Mouse (Mus musculus) activated CD4-positive, CD25-positive, alpha-beta regulatory T cell, adult 4 months (primary cell): ENCODE data around the gene Brinp2. TPM values are rescaled to one million over a fixed set of nuclear protein-coding genes. Genes with fewer than 3 reads are reported as not detected.

Experiments
- ATAC-seq: one replicate; pipeline ENCODE4 v1.8.0; 2017
- polyA plus RNA-seq, 2 experiments: library from polyadenylated mRNA; unstranded; fragments of 100-300 nt; shearing (Covaris generic); gene quantifications; one replicate each; pipeline ENCODE4 v1.2.1; 2017

Brinp2 gene
- polyA plus RNA-seq, 2 experiments from 2014 or later = 0.13 TPM; not detected in 1

GRCm38 (mm10) chr1:158295270-158295669 is 60.9 kb downstream of the Brinp2 start:
- ATAC-seq = no peak

- ATAC-seq = no peak
Observed at GRCm38 (mm10) chr1:158285198-158285597, 70.9 kb downstream of the Brinp2 start.

GRCm38 (mm10) chr1:158283869-158284268 is 72.3 kb downstream of the Brinp2 start:
- ATAC-seq = no peak

- ATAC-seq = no peak
Observed at GRCm38 (mm10) chr1:158272058-158272457, 84.1 kb downstream of the Brinp2 start.

DNA sequence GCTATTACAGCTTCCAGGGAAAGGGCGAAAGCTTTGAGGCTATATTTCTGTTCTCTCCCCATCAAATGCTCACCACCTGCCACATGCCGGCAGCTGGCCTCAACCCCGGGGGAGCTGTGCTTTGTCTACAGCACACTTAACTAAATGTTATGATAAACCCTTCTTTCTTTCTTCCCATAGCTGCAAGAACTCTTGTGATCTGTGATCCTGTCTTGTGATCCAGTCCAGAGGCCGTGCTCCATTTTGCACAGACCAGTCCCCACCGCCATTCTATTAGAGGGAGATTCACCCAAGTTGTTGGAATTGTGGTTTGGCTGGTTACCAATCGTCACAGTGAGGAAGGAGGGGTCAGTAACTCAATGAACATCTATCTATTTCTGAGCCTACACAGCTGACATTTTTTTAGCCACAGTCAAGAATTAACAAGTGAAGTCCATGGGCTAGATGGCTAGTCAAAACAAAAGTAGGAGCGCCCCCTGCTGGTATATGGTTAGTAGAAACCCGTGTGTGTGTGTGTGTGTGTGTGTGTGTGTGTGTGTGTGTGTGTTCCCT is 89.0 kb downstream of the Brinp2 start:
- no peak for ATAC-seq

GRCm38 (mm10) chr1:158266293-158267019 is 89.7 kb downstream of the Brinp2 start:
- ATAC-seq = no peak

DNA sequence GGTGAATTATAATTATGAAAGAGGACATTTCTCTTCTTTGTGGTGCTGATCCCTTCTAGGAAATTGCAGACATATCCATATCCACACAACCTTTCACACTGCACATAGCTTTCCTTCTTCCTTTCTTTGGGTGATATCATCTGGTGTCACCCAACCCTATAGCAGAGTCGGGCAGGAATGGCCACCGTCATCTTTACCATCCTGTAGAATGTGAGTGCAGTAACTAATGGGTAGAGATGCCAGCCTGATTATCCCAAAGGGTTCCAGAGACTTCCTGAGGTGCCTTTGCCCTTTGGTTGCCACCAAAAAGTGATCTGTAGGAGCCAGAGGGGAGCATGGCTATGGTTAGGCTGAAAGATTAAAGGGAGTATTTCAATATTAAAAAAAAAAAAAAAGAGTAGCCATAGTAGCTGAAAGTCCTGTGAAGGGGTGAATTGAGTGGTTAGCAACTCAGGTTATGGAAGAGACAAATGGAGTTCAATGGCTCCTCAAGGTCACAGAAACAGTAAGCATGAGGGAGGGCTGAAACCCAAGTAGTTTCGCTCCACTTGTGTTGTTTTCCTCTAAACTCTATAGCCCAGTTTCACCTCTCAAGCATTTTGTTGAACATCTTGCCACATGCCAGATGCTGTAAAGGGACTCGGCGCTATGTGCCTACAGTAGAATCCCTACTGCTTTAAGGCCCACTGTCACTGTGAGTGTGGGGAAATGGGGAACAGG is 96.5 kb downstream of the Brinp2 start:
- no peak for ATAC-seq

GRCm38 (mm10) chr1:158258685-158259292 is 97.3 kb downstream of the Brinp2 start:
- no peak for ATAC-seq

DNA sequence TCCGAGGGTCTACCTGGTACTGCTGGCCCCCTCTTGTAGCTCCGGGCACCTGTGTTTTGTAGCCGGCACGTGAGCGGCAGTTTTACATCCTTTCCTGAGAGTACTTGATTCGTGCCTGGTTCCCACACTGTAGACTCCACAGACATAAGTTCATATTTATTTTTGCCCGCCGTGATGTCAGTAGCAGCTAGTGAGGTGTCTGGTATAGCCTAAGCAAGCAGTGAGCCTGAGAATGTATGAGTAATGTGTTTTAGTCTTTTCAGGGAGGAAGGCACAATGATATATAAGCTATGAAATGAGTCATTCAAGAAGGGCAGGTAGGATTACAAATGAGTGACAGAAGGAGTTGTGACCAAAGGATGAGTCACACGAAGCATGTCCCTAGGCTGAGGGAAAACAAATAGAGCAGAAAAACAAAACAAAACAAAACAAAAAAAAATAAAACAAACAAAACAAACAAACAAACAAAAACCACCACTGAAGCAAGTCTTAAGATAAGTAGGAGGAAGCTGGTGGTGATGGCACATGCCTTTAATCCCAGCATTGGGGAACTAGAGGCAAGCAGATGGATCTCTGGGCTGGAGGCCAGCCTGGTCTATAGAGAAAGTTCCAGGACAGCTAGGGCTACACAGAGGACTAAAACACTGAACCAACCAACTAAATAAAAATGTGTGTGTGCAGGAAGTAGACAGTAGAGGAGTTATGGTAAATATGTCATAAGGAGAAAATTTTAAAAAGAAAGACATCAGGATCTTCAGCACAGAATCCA is 100.0 kb downstream of the Brinp2 start:
- no peak for ATAC-seq

DNA sequence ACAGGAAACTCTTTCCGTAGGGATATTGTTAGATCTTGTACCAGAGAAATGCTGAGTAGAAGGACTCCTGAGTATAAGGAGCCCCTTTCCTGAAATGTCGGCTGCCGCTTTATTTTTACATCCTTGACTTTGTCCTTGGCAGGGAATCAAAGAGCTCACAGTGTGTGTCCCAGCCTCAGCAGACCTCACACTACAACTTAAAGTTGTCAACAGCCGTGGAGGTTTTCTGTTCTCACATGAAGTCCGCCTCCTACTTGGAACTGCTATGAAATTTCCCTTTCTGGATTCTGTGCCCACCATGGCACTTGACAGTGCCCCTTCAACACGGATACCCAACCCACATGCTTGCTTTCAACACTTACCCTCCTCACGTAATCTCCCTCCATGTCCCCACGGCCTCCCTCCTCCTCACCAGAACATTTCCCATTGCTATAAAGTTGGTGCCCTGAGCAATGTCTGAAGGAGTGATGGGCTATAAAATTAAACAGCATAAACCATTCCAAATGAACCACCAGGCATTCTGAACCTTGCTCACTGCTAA is 103.4 kb downstream of the Brinp2 start:
- no peak for ATAC-seq

DNA sequence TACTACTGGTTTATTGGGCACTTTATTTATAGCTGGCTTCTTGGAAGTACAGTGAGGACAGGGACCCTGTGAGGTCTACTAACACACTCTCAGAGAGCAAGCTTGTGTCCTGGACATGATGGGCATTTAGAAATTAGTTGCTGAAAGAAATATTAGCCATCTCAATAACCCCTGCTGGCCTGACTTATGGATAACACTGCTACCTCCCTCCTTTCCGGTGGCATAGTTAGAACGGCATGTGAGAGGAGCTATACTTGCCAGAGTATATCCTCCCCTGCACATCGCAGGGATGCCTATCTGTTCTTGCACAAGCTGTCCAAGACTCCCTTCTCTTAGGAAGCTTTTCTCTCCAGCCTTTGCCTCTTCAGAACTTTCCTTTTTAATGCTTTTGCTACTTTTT is 107.9 kb downstream of the Brinp2 start:
- no peak for ATAC-seq

DNA sequence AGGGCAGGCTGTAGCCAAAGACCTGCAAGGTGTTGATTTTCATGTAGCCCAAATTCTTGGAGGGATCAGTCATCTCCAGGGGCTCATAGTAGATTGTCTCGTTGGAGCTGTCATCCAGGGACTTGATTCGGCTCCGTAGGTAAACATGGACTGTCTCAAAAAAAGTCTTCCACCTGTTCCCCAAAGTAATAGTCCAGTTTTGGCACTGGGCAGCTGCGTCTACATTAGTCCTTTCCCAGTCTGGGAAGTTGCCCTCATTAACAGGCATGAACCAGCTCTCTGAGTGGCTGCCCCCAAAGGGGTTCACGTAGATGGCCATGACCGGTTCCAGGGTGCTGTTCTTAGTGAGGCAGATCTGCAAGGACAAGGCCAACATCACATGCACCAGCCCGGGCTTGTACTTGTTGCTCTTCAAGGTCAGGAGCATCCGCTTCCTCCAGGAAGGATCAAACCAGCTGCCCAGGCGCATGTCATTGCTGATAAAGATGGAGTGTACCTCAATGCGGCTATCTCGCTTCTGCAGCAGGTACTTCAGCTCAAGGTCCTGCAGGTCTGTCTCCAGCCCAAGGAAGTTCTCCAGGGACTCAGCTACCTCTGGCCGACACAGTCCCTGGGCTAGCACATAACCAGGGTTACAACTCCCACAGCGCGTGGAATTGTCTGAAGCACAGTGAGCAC is 109.5 kb downstream of the Brinp2 start:
- no peak for ATAC-seq

DNA sequence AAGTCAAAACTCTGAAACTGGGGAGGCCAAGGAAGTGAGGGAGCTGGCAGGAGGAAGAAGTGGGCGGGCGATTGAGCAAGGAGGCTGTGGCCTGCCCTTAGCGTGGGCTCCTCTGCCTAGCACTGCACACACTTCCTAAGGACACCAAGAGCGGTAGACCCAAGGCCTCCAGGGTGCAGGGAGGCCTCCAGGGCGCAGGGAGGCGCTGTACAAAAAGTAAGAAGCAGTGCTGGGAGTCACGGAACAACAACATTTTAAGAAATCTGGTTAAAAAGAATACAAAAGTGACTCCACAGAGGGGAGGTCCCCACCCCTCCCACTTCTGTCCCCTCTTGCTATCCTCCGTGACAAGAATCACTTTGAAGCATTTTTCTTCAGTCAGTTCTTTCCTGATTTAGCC is 110.6 kb downstream of the Brinp2 start:
- ATAC-seq = no peak

GRCm38 (mm10) chr1:158244016-158244415 is 112.1 kb downstream of the Brinp2 start:
- ATAC-seq = no peak

- ATAC-seq = no peak
Observed at GRCm38 (mm10) chr1:158241848-158242556, 114.1 kb downstream of the Brinp2 start.

DNA sequence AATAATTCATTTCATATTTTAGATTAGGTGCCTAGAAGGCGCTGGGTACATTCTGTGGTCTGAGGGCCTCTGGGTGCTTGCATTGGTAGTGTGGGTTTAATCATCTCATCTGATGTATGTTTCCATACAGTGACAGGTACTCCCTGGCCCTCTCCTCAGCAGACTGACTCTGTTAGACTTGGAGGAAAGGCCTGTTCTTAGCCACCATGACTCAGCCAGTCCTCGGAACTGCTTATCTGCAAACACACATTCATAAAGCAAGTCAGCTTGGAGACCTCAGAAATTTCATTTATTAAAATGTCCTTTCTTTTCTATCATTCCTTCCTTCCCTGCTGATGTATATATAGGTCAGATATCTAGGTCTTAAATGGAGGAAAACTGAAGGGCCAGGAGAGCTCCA is 116.3 kb downstream of the Brinp2 start:
- no peak for ATAC-seq

GRCm38 (mm10) chr1:158238722-158239121 is 117.4 kb downstream of the Brinp2 start:
- ATAC-seq = no peak

DNA sequence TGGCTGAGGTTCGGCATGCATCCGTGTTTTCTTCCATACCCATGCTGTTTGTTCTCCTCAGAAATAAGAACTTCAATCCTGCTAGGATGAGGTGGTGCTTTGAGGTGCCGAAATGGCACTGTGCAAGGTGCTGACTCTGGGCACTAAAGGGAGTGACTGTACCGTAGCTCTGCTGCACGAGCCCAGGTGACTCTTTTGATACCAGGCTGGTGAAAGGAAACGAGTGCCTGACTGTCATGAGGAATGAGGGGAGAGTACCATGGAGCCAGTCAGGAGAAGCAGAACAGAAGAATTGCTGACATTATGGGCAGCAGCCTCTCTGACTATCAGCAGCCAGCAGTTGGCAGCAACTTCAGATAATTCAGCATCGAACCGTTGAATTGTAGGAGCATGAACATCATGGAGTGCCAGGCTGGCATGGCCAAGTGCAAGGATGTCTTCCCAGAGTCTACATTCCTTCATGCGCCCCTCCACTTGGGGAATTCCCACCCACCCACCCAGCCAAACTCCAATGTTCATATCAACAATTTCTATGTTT is 127.4 kb downstream of the Brinp2 start:
- no peak for ATAC-seq

- ATAC-seq = no peak
Observed at GRCm38 (mm10) chr1:158227239-158227638, 128.9 kb downstream of the Brinp2 start.

- no peak for ATAC-seq
Observed at GRCm38 (mm10) chr1:158226689-158227088, 129.4 kb downstream of the Brinp2 start.

DNA sequence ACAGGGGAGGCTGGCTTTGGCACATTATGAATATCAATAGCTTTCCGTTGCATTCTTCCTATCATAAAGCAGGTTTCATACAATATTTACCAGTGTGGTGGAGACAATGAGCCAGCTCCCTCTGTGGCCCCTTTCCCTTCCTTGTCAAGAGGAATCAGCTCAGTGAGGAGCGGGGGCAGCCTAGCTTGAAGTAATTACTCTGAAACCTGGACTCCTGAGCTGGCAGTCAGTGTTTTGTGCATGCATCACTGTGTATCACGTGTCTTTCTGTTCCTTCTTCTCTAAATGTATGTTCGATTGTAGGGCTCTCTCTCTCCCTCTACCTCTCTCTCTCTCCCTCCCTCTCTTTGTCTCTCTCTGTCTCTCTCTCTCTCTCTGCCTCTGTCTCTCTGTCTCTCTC is 135.1 kb downstream of the Brinp2 start:
- no peak for ATAC-seq
